Mouse (Mus musculus) kidney, adult 2 months (tissue): ENCODE measurements at regions not wholly inside any gene's neighbourhood (a gene's known extent, or its start where the extent isn't known, plus 50 kb on each side); places are given as distances from the start of the nearest gene placed in this dataset.

Experiments
- DNase-seq: peaks from one replicate; pipeline ENCODE4 v3.0.0; 2021
- H3K27ac ChIP-seq: fragments of 200-500 bp; 2 replicates; pipeline ENCODE4 v1.5.1; 2012; ENCODE audit warnings: low read depth, low read length, control low read depth, inconsistent platforms; ENCODE audit not compliant: insufficient read depth
- H3K27me3 ChIP-seq: fragments of 200-500 bp; replicated peaks from 2 replicates; pipeline ENCODE4 v1.6.1; 2012; ENCODE audit warnings: mild to moderate bottlenecking, moderate library complexity, low read length, inconsistent platforms; ENCODE audit not compliant: control insufficient read depth, insufficient read depth
- H3K36me3 ChIP-seq: fragments of 200-500 bp; 2 replicates; pipeline ENCODE4 v1.6.1; 2012; ENCODE audit warnings: mild to moderate bottlenecking, moderate library complexity, low read length, inconsistent platforms; ENCODE audit not compliant: control insufficient read depth, insufficient read depth
- H3K4me1 ChIP-seq: fragments of 200-500 bp; 2 replicates; pipeline ENCODE4 v1.6.1; 2011; ENCODE audit warnings: low read length; ENCODE audit not compliant: control insufficient read depth, insufficient read depth
- H3K4me3 ChIP-seq: fragments of 200-500 bp; 2 replicates; pipeline ENCODE4 v1.5.1; 2011; ENCODE audit warnings: mild to moderate bottlenecking, low read depth, low read length, control low read depth; ENCODE audit not compliant: insufficient read depth
- CTCF ChIP-seq: fragments of 200-500 bp; conservative IDR thresholded peaks from 2 replicates; pipeline ENCODE4 v1.5.1; 2011; ENCODE audit warnings: low read depth, mild to moderate bottlenecking, control low read depth, low read length, moderate library complexity, mixed read lengths; ENCODE audit not compliant: insufficient read depth, insufficient read length
- POLR2A ChIP-seq: fragments of 200-500 bp; IDR thresholded peaks from one replicate; pipeline ENCODE4 v1.6.1; 2011; ENCODE audit warnings: low read depth, low read length, control low read depth
- WGBS: fragments of 180-500 bp; shearing (Covaris S2); methylation state at CpG from one replicate; pipeline ENCODE4 v1.1.7; 2018; 5-methylcytosine and 5-hydroxymethylcytosine counted together

DNA sequence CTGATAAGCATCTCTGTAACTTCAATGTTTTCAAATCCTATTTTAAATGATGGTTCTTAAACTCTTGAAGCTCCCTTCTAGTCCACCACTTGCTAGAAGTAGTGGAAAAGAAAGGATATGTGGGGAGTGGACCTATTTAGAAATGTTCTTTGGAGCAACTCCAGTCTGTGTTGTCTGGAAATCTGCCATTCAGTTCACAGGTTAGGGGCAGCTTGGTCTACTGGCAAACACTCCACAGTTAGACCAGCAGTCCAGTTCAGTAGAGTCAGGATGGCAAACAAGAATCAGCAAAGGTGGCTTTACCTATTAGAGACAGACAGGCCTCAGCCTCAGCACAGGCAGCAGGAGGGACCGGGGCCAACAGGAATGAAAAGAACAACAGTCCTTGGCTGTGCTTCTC is 67.3 kb upstream of the Dpyd start:
- TF ChIP-seq POLR2A (no peak), CTCF (no peak)
- DNase-seq, result no peak
- no peaks in the 10 kb centered on the region for H3K4me1 ChIP-seq
- H3K36me3 ChIP-seq, result no peaks in the 10 kb centered on the region
- H3K27me3 ChIP-seq, result no peaks in the 10 kb centered on the region
- no peak overlapping the region for H3K27ac ChIP-seq
- WGBS, result 83% methylated on average over 1 of the region's 1 CpGs
- no peak overlapping the region for H3K4me3 ChIP-seq

DNA sequence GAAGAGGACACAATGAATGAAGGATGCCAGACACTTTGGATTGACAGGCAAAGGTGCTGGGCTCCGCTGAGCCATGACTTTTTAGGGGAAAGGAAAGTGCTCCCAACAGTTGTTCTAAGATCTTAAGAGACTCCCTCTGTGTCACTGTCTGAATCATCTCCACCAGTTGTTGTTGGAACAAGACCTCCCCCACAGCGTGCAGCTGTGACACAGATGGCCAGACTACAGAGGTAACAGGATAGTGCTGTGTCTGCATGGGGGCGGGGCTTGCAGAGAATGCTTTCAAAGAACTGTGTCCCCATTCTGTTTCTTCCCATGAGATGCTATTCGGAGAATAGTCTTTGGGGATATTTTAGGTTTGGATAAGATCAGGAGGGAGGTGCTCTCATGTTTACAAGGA is 61.7 kb upstream of the Dpyd start:
- Histone ChIP-seq H3K27ac (no peak overlapping the region), H3K4me1 (no peaks in the 10 kb centered on the region), H3K27me3 (no peaks in the 10 kb centered on the region), H3K4me3 (no peak overlapping the region), H3K36me3 (no peaks in the 10 kb centered on the region)
- TF ChIP-seq CTCF, result no peak
- TF ChIP-seq POLR2A, result no peak
- 16% methylated on average over 4 of the region's 4 CpGs for WGBS
- DNase-seq, result no peak

DNA sequence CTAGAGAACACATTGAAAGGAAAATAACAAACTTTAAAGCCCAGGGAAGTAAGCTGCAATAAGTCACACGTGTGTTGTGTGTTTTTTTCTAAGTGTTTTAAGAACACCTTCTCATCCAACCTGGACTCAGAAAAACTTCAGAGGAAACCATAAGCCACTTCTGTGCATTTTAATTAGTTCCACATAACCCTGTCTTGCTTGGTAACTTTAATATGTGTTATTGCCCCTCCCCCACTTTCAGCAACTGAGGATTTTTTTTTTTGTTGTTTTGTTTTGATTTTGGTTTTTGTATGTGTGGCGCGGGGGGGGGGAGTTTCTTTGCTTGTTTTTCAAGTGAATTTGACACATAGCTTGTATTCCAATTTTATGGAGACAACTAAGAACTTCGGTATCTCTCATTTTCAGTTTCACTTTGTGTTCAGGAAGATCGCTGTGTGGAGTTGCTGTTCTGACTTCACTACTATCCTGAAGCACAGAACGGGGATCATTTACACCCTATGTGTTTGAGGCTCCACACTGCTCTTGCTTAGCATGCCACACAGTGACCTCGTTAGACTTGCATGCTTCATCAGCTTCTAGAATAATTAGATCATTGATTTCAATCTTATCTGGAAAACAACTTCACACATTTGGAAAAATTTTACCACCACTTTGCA is 54.2 kb upstream of the Dpyd start:
- DNase-seq, result no peak
- H3K27ac ChIP-seq, result no peak overlapping the region
- no peaks in the 10 kb centered on the region for H3K36me3 ChIP-seq
- TF ChIP-seq CTCF (no peak), POLR2A (no peak)
- H3K27me3 ChIP-seq, result no peaks in the 10 kb centered on the region
- H3K4me3 ChIP-seq, result peak overlapping the region; percentile 41; the same call in 1 of the 2 replicates
- WGBS, result 52% methylated on average over 7 of the region's 7 CpGs
- H3K4me1 ChIP-seq, result no peaks in the 10 kb centered on the region

DNA sequence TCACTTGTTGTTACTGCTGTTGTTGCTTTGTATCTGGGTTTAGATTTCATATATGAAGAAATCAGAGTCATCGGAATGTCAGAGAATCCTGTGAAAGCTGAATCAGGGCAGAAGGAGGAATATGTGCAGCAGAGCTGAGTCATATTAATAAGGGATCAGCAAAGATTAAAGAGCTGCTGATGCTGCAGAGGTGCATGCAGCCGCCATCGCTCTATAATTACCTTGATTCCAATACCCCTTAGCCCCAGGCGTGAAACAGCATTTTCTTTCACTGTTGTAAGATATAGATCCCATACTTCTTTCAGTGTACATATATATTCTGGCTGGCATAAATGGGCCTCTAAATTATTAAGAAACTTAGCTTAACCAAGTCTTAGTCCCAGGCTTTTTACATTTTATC is 51.1 kb upstream of the Dpyd start:
- no peak overlapping the region for H3K27ac ChIP-seq
- H3K27me3 ChIP-seq, result no peaks in the 10 kb centered on the region
- H3K4me3 ChIP-seq, result no peak overlapping the region
- H3K4me1 ChIP-seq, result no peaks in the 10 kb centered on the region
- TF ChIP-seq POLR2A (no peak), CTCF (no peak)
- H3K36me3 ChIP-seq, result no peaks in the 10 kb centered on the region
- no peak for DNase-seq
- 90% methylated on average over 4 of the region's 4 CpGs for WGBS

DNA sequence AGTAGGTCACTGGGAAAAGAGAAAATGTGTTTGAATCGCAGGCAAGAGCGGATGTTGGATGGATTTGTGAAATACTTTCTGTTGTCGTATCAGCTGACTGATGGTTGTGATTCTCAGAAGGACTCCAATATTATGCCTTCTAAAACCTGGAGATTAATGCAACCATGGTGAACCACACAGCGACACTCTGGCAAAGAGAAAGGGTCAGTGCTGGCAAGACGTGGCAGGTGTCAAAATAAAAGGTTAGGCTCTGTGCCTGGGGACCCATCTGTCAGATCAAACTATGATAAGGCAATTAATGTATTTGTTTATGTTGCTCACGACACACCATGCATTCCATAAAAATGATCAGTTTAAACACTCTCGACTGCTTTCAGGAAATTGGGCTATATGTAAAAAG is 50.0 kb upstream of the Dpyd start:
- no peak overlapping the region for H3K27ac ChIP-seq
- H3K36me3 ChIP-seq, result no peaks in the 10 kb centered on the region
- TF ChIP-seq POLR2A, result no peak
- TF ChIP-seq CTCF, result no peak
- no peaks in the 10 kb centered on the region for H3K4me1 ChIP-seq
- H3K27me3 ChIP-seq, result no peaks in the 10 kb centered on the region
- no peak overlapping the region for H3K4me3 ChIP-seq
- no peak for DNase-seq
- WGBS, result 55% methylated on average over 7 of the region's 7 CpGs
